Mouse (Mus musculus) heart, adult 2 months (tissue): Measurements from ENCODE around the gene Stat3.

ENCODE experiments used
- CTCF ChIP-seq: fragments of 200-600 bp; IDR thresholded peaks from 2 replicates; pipeline ENCODE4 v1.8.1; 2022; ENCODE audit warnings: antibody characterized with exemption, mild to moderate bottlenecking, moderate library complexity
- EP300 ChIP-seq: fragments of 200-500 bp; IDR thresholded peaks from 2 replicates; pipeline ENCODE4 v1.6.1; 2011; ENCODE audit warnings: low read depth, low read length, control low read depth; ENCODE audit not compliant: insufficient read depth
- POLR2A ChIP-seq: fragments of 200-500 bp; IDR thresholded peaks from 2 replicates; pipeline ENCODE4 v1.6.1; 2011; ENCODE audit warnings: mild to moderate bottlenecking, low read depth, low read length, control low read depth; ENCODE audit not compliant: insufficient read depth

GRCm38 (mm10) chr11:100988674-100989073 lies 49.3 kb upstream of the Stat3 start:
- TF ChIP-seq CTCF: no peak
- no peak for TF ChIP-seq POLR2A
- no peak for TF ChIP-seq EP300
